Mouse (Mus musculus): ENCODE measurements at regions not wholly inside any gene's neighbourhood (a gene's known extent, or its start where the extent isn't known, plus 50 kb on each side); places are given as distances from the start of the nearest gene placed in this dataset.

DNA sequence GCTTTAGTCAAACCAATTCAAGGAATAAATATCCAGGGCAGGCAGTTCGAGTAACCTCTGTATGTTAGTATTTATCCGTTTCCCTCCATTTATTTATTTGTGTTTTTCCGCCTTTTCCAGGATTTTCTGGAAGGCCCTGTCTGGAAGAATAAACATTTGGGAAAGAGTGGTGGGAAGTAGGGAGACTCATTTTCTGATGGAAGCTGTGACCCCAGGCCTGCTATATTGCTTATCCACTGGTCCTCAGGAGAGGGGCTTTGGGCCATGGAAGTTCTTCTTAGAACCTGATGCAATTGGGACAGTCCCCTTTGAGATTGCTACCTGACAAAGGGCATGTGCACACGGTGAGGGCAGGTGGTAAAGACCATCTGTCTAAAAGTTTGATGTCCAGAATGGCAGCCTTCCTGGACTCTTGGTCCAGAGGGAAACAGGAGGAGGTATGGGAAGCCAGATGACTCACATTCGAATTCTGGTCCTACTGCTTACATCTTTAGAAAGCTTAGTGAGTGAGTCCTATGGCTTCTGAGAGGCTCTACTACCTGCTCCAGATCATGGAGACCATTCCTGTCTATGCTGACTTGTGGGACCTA, 56.1 kb upstream of the Cadm1 start:
- H3K4me2 ChIP-seq (ENCODE audit: low read depth), result no peak overlapping the region
- no peaks in the 10 kb centered on the region for H3K79me2 ChIP-seq (ENCODE audit: control insufficient read depth, insufficient read depth)
- H3K36me3 ChIP-seq (ENCODE audit: control insufficient read depth, insufficient read depth), result no peaks in the 10 kb centered on the region
- H3K4me3 ChIP-seq, result no peak overlapping the region
- H3K27me3 ChIP-seq (ENCODE audit: control insufficient read depth, insufficient read depth, insufficient read length), result peaks cover 10% of the 10 kb centered on the region
- H3ac ChIP-seq (ENCODE audit: control insufficient read depth, insufficient read length), result no peak overlapping the region
- no peak for TF ChIP-seq POLR2AphosphoS2 (IDR thresholded peaks at IDR 0.05; ENCODE audit: insufficient read length, low read depth)

DNA sequence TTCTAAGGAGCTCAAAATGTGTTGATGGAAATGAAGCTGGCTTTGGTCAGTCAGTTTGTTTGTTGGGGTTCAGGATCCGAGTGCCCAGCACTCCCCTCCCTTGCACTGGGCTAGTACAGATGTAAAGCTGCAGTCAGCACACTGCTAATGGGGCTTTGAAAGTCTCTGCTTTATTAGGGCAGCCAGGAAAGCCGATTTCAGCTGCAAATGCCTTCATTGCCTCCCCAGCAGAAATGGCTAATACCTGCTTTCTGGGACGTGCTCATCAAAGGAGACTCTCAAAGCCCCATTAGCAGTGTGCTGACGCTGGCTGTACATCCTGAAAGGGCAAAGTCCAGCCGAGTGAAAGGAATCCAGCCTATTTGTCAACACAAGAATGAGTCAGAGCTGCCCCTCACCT, 55.2 kb upstream of the Cadm1 start:
- TF ChIP-seq SRF (IDR thresholded peaks at IDR 0.05; ENCODE audit: control insufficient read depth, insufficient read length, low read depth), result no peak
- no peak for TF ChIP-seq MYOD1 (IDR thresholded peaks at IDR 0.05; ENCODE audit: control insufficient read depth in 1 of 3, insufficient read length in 2 of 3, low read depth in 2 of 3)
- no peak for TF ChIP-seq USF1 (IDR thresholded peaks at IDR 0.05; ENCODE audit: low read depth)
- TF ChIP-seq REST (IDR thresholded peaks at IDR 0.05; ENCODE audit: insufficient read depth, insufficient read length), result no peak
- TF ChIP-seq POLR2AphosphoS2 (IDR thresholded peaks at IDR 0.05; ENCODE audit: insufficient read length, low read depth), result no peak
- TF ChIP-seq TCF12 (IDR thresholded peaks at IDR 0.05; ENCODE audit: insufficient read depth, poor library complexity, severe bottlenecking), result no peak
- TF ChIP-seq CEBPB (IDR thresholded peaks at IDR 0.05; ENCODE audit: insufficient read depth, poor library complexity, severe bottlenecking), result no peak
- TF ChIP-seq TCF3 (IDR thresholded peaks at IDR 0.05; ENCODE audit: insufficient read length, low read depth), result no peak
- TF ChIP-seq E2F4 (IDR thresholded peaks at IDR 0.05; ENCODE audit: insufficient read depth), result no peak
- no peak overlapping the region for H3K4me3 ChIP-seq
- H3K79me2 ChIP-seq (ENCODE audit: control insufficient read depth, insufficient read depth), result no peaks in the 10 kb centered on the region

DNA sequence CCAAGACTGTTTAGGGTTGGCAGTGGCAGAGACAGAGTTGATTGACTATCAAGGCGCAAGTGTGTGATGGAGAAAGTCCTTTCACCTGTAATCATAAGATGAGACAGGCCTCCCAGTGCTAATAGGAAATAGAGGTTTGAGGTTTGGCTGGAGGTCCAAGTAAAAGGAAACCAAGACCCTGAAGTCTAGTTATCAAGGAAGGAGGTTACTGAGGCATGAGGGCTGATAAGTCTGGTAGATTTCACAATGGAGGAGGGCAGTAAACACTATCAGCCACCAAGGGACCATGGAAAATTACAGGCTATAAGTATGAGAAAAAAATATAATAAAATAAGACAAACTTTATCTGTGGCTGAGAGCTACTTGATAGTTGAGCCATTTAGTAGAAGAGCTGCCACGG, 52.1 kb upstream of the Cadm1 start:
- Histone ChIP-seq H3K27me3 (ENCODE audit: control insufficient read depth, insufficient read depth, insufficient read length) (peaks cover 16% of the 10 kb centered on the region), H3K36me3 (ENCODE audit: control insufficient read depth, insufficient read depth) (no peaks in the 10 kb centered on the region), H3K4me3 (no peak overlapping the region), H3K79me2 (ENCODE audit: control insufficient read depth, insufficient read depth) (no peaks in the 10 kb centered on the region), H3K4me2 (ENCODE audit: low read depth) (no peak overlapping the region), H3ac (ENCODE audit: control insufficient read depth, insufficient read length) (no peak overlapping the region)
- no peak for TF ChIP-seq REST (IDR thresholded peaks at IDR 0.05; ENCODE audit: insufficient read depth, insufficient read length)
- no peak for TF ChIP-seq E2F4 (IDR thresholded peaks at IDR 0.05; ENCODE audit: insufficient read depth)
- no peak for TF ChIP-seq TCF3 (IDR thresholded peaks at IDR 0.05; ENCODE audit: insufficient read length, low read depth)
- TF ChIP-seq TCF12 (IDR thresholded peaks at IDR 0.05; ENCODE audit: insufficient read depth, poor library complexity, severe bottlenecking), result no peak

More for the DNA sequence above, 55.2 kb upstream of the Cadm1 start:
- Histone ChIP-seq H3ac (ENCODE audit: control insufficient read depth, insufficient read length) (no peak overlapping the region), H3K36me3 (ENCODE audit: control insufficient read depth, insufficient read depth) (no peaks in the 10 kb centered on the region), H3K4me2 (ENCODE audit: low read depth) (no peak overlapping the region), H3K27me3 (ENCODE audit: control insufficient read depth, insufficient read depth, insufficient read length) (peaks cover 10% of the 10 kb centered on the region)

Data from myocyte (in vitro differentiated cells).